ENCODE assay signal across 9 mouse cellular contexts in the genomic region with DNA sequence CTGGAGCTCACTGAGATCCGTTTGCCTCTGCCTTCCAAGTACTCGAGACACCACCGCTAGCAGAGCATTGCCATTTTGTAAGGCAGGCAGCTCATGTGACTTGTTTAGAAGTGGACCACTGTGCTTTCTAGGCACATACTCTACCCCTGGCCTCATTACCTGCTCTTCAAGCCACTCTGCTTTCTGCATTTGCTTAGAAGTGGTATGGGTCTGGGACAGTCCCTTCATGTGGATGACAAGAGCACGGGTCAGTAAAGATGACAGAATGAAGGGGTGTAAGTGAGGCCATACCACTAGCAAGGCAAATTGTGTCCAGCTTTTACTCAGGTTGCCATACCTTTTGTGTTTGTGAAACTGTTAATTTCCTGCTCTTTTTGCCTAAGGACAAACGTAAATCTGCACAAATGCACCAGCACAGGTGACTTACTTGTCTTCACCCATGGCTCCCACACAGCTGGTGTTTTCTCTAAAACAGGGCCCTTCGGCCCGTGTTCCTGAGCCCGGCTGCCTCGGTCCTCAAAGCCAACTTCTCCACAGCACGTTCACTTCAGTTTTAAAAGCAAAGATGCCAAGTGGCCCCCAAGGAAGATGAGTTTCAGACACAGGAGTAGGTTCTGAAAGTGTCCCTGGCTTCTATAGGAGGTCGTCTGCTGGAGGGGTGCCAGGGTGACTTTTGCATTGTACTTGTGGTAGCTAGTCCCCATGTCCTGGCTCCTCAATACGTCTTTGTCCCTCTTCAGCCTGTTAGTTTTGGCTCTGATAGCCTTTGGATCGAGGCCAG. TPM values are rescaled to one million over a fixed set of nuclear protein-coding genes. Genes with fewer than 3 reads are reported as not detected.
DNase-seq lines count a peak whose midpoint lies in the region; TF ChIP-seq lines count a peak whose summit lies in the region.
"Had no signal": no experiment of that assay in that cellular context is flagged by ENCODE, and none has a peak within 500 bp of the region (broad histone marks: within the 10 kb centered on the region; RNA-seq: fewer than 3 reads in every experiment).

No protein-coding gene starts in this region.

- intact Hi-C loops in heart, postnatal 36 days (cut with DNase I), result loop anchor here (2.0 kb wide), 1 partner anchor 37 kb away; the partner anchor contains the start of gene Mlxip

- no peaks in the 10 kb centered on the region for H3K27me3 ChIP-seq in thymus, adult 2 months (ENCODE audit: control insufficient read depth, insufficient read depth, low read length)

- peak; percentile 52 for DNase-seq in urinary bladder, postnatal 14 days (ENCODE audit: low spot score)
- DNase-seq in urinary bladder, postnatal 10 days (ENCODE audit: low spot score), result no peak
- peak; percentile 62 to 71 for DNase-seq in cerebellum, postnatal 36 days
- DNase-seq in heart, postnatal 36 days, result peak; percentile 80 to 82
- peak; percentile 32 to 55 for DNase-seq in layer of hippocampus, adult 8-10 months (ENCODE audit: low spot score in 2 of 2)
- peak; percentile 43 for DNase-seq in right cerebral cortex, postnatal 4 days
- DNase-seq in thymus, adult 2 months, result no peak

- no peak for TF ChIP-seq POLR2A in thymus, adult 2 months (IDR thresholded peaks at IDR 0.05; ENCODE audit: control insufficient read depth, extremely low read depth, insufficient read depth, low read length, poor library complexity)

- H3K4me1 ChIP-seq in thymus, adult 2 months (replicated peaks; ENCODE audit: control insufficient read depth, insufficient read depth, low read length), result peaks cover 5% of the 10 kb centered on the region

- no peak overlapping the region for H3K27ac ChIP-seq in thymus, adult 2 months (ENCODE audit: control insufficient read depth, insufficient read depth, low read length)

- no peaks in the 10 kb centered on the region for H3K36me3 ChIP-seq in thymus, adult 2 months (ENCODE audit: control insufficient read depth, insufficient read depth, low read length)

- H3K4me3 ChIP-seq in thymus, adult 2 months (ENCODE audit: control insufficient read depth, insufficient read depth, low read length), result no peak overlapping the region

- TF ChIP-seq CTCF in thymus, adult 2 months (IDR thresholded peaks at IDR 0.05; ENCODE audit: borderline replicate concordance, control insufficient read depth, extremely low read depth, insufficient read depth, low read length, poor library complexity), result no peak

- WGBS in thymus, adult 2 months, result 94% methylated on average over 13 of the region's 13 CpGs

RNA-seq across cellular contexts. Expression of gene Mlxip, which starts 37.1 kb away (rescaled TPM):
- total RNA-seq in heart, postnatal 36 days (2021), result 10 to 100 TPM; 30.4 to 31.8 TPM
- total RNA-seq in layer of hippocampus, adult 8-10 months (2022), result 10 to 100 TPM; 17.7 to 23.0 (median 21.0) TPM
- polyA plus RNA-seq in thymus, adult 2 months (2012; rRNA removed), result 113 and 124 TPM in 2 replicates

RNA-seq across cellular contexts. Expression of gene Lrrc43, which starts 57.4 kb away (rescaled TPM):
- total RNA-seq in heart, postnatal 36 days (2021), result not detected
- total RNA-seq in layer of hippocampus, adult 8-10 months (2022), result under 1 TPM; 0.72 to 0.93 (median 0.85) TPM
- 0.09 and 0.18 TPM in 2 replicates for polyA plus RNA-seq in thymus, adult 2 months (2012; rRNA removed)
- total RNA-seq: neutrophil, adult 5-6 weeks had no signal

RNA-seq across cellular contexts. Expression of gene Il31, which starts 57.6 kb away (rescaled TPM):
- not detected for total RNA-seq in heart, postnatal 36 days (2021)
- total RNA-seq in layer of hippocampus, adult 8-10 months (2022), result not detected
- polyA plus RNA-seq in thymus, adult 2 months (2012; rRNA removed), result not detected in 2 replicates
- total RNA-seq: layer of hippocampus, postnatal 25 days; neutrophil, adult 5-6 weeks had no signal

Comparison
In these comparisons a context has a peak if more than half of its experiments do, and no peak if none do; other contexts are left out.
1. DNase-seq: peak in urinary bladder, postnatal 14 days (single experiment), cerebellum, postnatal 36 days (2 of 2), heart, postnatal 36 days (2 of 2), layer of hippocampus, adult 8-10 months (2 of 2) and right cerebral cortex, postnatal 4 days (single experiment); none in urinary bladder, postnatal 10 days (single experiment) and thymus, adult 2 months (single experiment).